Mouse (Mus musculus): ENCODE data around the gene Gm28035.

DNA sequence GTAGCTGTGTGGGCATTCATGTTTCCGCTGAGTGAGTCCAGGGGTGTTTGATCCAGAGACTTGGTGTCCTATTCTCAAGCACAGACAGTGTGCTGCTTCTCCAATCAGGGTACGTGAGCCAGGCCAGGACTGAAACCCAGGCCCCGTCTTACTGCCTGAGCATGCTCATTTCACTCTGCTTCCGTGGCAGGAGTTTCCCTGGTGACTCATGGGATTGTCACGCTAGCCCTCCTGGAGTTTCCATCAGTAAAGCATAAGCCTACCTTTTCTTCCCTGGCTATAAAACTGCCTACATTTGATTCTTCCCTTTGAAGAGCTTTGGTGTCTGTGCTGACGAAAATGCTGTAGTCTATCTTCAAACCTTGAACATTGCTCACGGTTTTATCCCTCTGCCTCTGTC is 82.7 kb downstream of the Gm28035 start:
- no peak for TF ChIP-seq CTCF (IDR thresholded peaks at IDR 0.05; ENCODE audit: low read depth, low read length)
- TF ChIP-seq POLR2AphosphoS5 (IDR thresholded peaks at IDR 0.05; ENCODE audit: insufficient replicate concordance, low read depth, low read length) = no peak
- TF ChIP-seq GATA2 (IDR thresholded peaks at IDR 0.05; ENCODE audit: borderline replicate concordance, low read depth, low read length) = no peak

All from G1E (cell line).